36 mouse cellular contexts compared by ENCODE assay signal in genomic region chr19:36168121-36168520, GRCm38 (mm10). TPM values are rescaled to one million over a fixed set of nuclear protein-coding genes. Genes with fewer than 3 reads are reported as not detected.
DNase-seq lines count a peak whose midpoint lies in the region; ATAC-seq lines count a peak whose summit lies in the region.
"Had no signal": no experiment of that assay in that cellular context is flagged by ENCODE, and none has a peak within 500 bp of the region (broad histone marks: within the 10 kb centered on the region; RNA-seq: fewer than 3 reads in every experiment).

No protein-coding gene starts in this region.

- no peaks in the 10 kb centered on the region for H3K9me3 ChIP-seq in lung, embryonic 15.5 days
- peaks cover 8% of the 10 kb centered on the region for H3K9me3 ChIP-seq in heart, embryonic 13.5 days
- H3K9me3 ChIP-seq: embryonic facial prominence, embryonic 10.5 days; embryonic facial prominence, embryonic 15.5 days; forebrain, embryonic 12.5 days; hindbrain, embryonic 13.5 days; liver, embryonic 15.5 days; neural tube, embryonic 15.5 days had no signal

- H3K4me2 ChIP-seq in lung, embryonic 15.5 days, result no peak overlapping the region
- no peak overlapping the region for H3K4me2 ChIP-seq in heart, embryonic 13.5 days
- H3K4me2 ChIP-seq: embryonic facial prominence, embryonic 15.5 days; forebrain, embryonic 12.5 days; hindbrain, embryonic 13.5 days; liver, embryonic 15.5 days; neural tube, embryonic 15.5 days had no signal

- no peak for ATAC-seq in lung, embryonic 15.5 days (ENCODE audit: borderline replicate concordance, extremely low read depth, low FRiP score, low TSS enrichment)
- no peak for ATAC-seq in heart, embryonic 13.5 days (ENCODE audit: extremely low read depth, insufficient number of reproducible peaks, low FRiP score, low TSS enrichment)
- ATAC-seq in granulocyte monocyte progenitor cell, adult 5-6 weeks (replicated peaks; ENCODE audit: poor library complexity, severe bottlenecking), result no peak
- ATAC-seq: activated CD4-positive, CD25-positive, alpha-beta regulatory T cell, adult 4 months; intestine, embryonic 16.5 days had no signal

- peaks cover 31% of the 10 kb centered on the region for H3K4me1 ChIP-seq in lung, embryonic 15.5 days
- H3K4me1 ChIP-seq in heart, embryonic 13.5 days, result peaks cover 48% of the 10 kb centered on the region
- H3K4me1 ChIP-seq: forebrain, embryonic 12.5 days; hindbrain, embryonic 13.5 days; liver, embryonic 15.5 days; neural tube, embryonic 15.5 days had no signal

- no peak overlapping the region for H3K4me3 ChIP-seq in lung, embryonic 15.5 days
- no peak overlapping the region for H3K4me3 ChIP-seq in heart, embryonic 13.5 days
- H3K4me3 ChIP-seq: embryonic facial prominence, embryonic 10.5 days; embryonic facial prominence, embryonic 15.5 days; forebrain, embryonic 12.5 days; hindbrain, embryonic 13.5 days; liver, embryonic 15.5 days; neural tube, embryonic 15.5 days had no signal

- intact Hi-C loops in heart, postnatal 25 days (cut with DNase I), result loop anchor here (5.0 kb wide), 1 partner anchor 51 kb away; no protein-coding TSS in a partner anchor
- intact Hi-C loops in heart, postnatal 10 days (cut with DNase I), result no loop called here

- no peak overlapping the region for H3K9ac ChIP-seq in lung, embryonic 15.5 days
- H3K9ac ChIP-seq in heart, embryonic 13.5 days, result no peak overlapping the region
- H3K9ac ChIP-seq: embryonic facial prominence, embryonic 15.5 days; forebrain, embryonic 12.5 days; hindbrain, embryonic 13.5 days; liver, embryonic 15.5 days; neural tube, embryonic 15.5 days had no signal

- peak overlapping the region; percentile 63; the same call in 1 of the 2 replicates for H3K27ac ChIP-seq in lung, embryonic 15.5 days
- peak overlapping the region; percentile 83 for H3K27ac ChIP-seq in heart, embryonic 13.5 days (replicated peaks)
- H3K27ac ChIP-seq: embryonic facial prominence, embryonic 10.5 days; embryonic facial prominence, embryonic 15.5 days; forebrain, embryonic 12.5 days; hindbrain, embryonic 13.5 days; kidney, postnatal 0 days; liver, embryonic 15.5 days; macrophage; neural tube, embryonic 15.5 days; stomach, postnatal 0 days had no signal

- 48% methylated on average over 4 of the region's 4 CpGs for WGBS in lung, embryonic 15.5 days
- WGBS in heart, embryonic 13.5 days, result 30% methylated on average over 4 of the region's 4 CpGs

- H3K36me3 ChIP-seq in lung, embryonic 15.5 days, result no peaks in the 10 kb centered on the region
- H3K36me3 ChIP-seq in heart, embryonic 13.5 days, result no peaks in the 10 kb centered on the region
- H3K36me3 ChIP-seq: embryonic facial prominence, embryonic 10.5 days; embryonic facial prominence, embryonic 15.5 days; forebrain, embryonic 12.5 days; hindbrain, embryonic 13.5 days; liver, embryonic 15.5 days; neural tube, embryonic 15.5 days had no signal

- H3K27me3 ChIP-seq in lung, embryonic 15.5 days, result no peaks in the 10 kb centered on the region
- no peaks in the 10 kb centered on the region for H3K27me3 ChIP-seq in heart, embryonic 13.5 days (replicated peaks)
- H3K27me3 ChIP-seq: CH12.LX; embryonic facial prominence, embryonic 15.5 days; forebrain, embryonic 12.5 days; hindbrain, embryonic 13.5 days; liver, embryonic 15.5 days; neural tube, embryonic 15.5 days had no signal

- peak; percentile 96 for DNase-seq in heart, adult 11 months
- no peak for DNase-seq in heart, postnatal 25 days (ENCODE audit: low spot score)
- no peak for DNase-seq in lung, postnatal 14 days
- peak; percentile 43 to 56 for DNase-seq in heart, postnatal 10 days
- no peak for DNase-seq in adrenal gland, postnatal 4 days (ENCODE audit: low spot score in 2 of 2)
- DNase-seq: adrenal gland, adult 2 months; adrenal gland, postnatal 36 days; cerebellum, adult 8-10 months; cerebellum, postnatal 25 days; gastrocnemius, postnatal 10 days; kidney, adult 8-10 months; layer of hippocampus, adult 9-11 months; liver; midbrain, embryonic 14.5 days; right cerebral cortex, postnatal 25 days; thymus, adult 18-20 months; thymus, postnatal 25 days had no signal

RNA-seq across cellular contexts. Expression of gene Ankrd1, which starts 48.2 kb away (rescaled TPM):
- 100 to 1,000 TPM; 411 to 470 TPM for total RNA-seq in heart, postnatal 25 days (2021)
- polyA plus RNA-seq in lung, embryonic 15.5 days (2015; fragmentation: Nextera tagmentation; extraction: Ambion mirVana), result 7.9 and 12.5 TPM in 2 replicates
- 394 and 473 TPM in 2 replicates for polyA plus RNA-seq in heart, embryonic 13.5 days (2015; fragmentation: Nextera tagmentation; extraction: Ambion mirVana)
- 100 to 1,000 TPM; 314 to 518 TPM for total RNA-seq in heart, postnatal 10 days (2021)
- total RNA-seq in granulocyte monocyte progenitor cell, adult 5-6 weeks (2014; fragmentation: Nextera tagmentation), result not detected in 2 replicates
- total RNA-seq in granulocyte monocyte progenitor cell, adult 5-6 weeks (2017), result not detected in 2 replicates
- total RNA-seq in adrenal gland, postnatal 4 days (2021), result 1 to 10 TPM in 1 of 2 experiments, under 1 TPM in 1; 0.20 to 2.6 TPM
- total RNA-seq: adrenal gland, adult 2 months; adrenal gland, postnatal 36 days; CH12.LX; left cerebral cortex, adult 18-20 months; left cerebral cortex, postnatal 14 days; megakaryocyte-erythroid progenitor cell, adult 5-6 weeks; monocyte, adult 5-6 weeks had no signal
- polyA plus RNA-seq: activated CD4-positive, CD25-positive, alpha-beta regulatory T cell, adult 4 months; adrenal gland, adult 2 months; forebrain, embryonic 12.5 days; macrophage had no signal

Comparison
In these comparisons a context has a peak if more than half of its experiments do, and no peak if none do; other contexts are left out.
1. DNase-seq: peak in heart, adult 11 months (single experiment) and heart, postnatal 10 days (2 of 2); none in heart, postnatal 25 days (single experiment), lung, postnatal 14 days (single experiment) and adrenal gland, postnatal 4 days (0 of 2).
2. RNA of gene Ankrd1, which starts 48.2 kb away (total RNA-seq): 314 to 518 TPM in heart, postnatal 10 days and 411 to 470 TPM in heart, postnatal 25 days; 0.20 to 2.6 TPM in adrenal gland, postnatal 4 days and not detected in granulocyte monocyte progenitor cell, adult 5-6 weeks; every median in the first group is over 10 times any median in the second.